Mouse (Mus musculus) hindbrain, embryonic 16.5 days (tissue): ENCODE measurements around the gene Trpc1. TPM values are rescaled to one million over a fixed set of nuclear protein-coding genes. Genes with fewer than 3 reads are reported as not detected.

Source experiments
- ATAC-seq: fragments of 200-750 bp; cut with Nextera tagmentation; 2 replicates; pipeline ENCODE4 v1.8.0; 2017; ENCODE audit warnings: moderate TSS enrichment, moderate library complexity
- H3K27ac ChIP-seq: fragments of 300-500 bp; sonication (generic); 2 replicates; pipeline ENCODE4 v1.5.1; 2014; ENCODE audit warnings: low read depth, mild to moderate bottlenecking, control low read depth, low read length, moderate library complexity
- H3K27me3 ChIP-seq: fragments of 300-500 bp; sonication (generic); replicated peaks from 2 replicates; pipeline ENCODE4 v1.6.1; 2014; ENCODE audit warnings: low read length; ENCODE audit not compliant: control insufficient read depth, insufficient read depth
- H3K36me3 ChIP-seq: fragments of 300-500 bp; sonication (generic); 2 replicates; pipeline ENCODE4 v1.6.1; 2014; ENCODE audit warnings: mild to moderate bottlenecking, low read length, moderate library complexity, mixed read lengths; ENCODE audit not compliant: control insufficient read depth, insufficient read depth
- H3K4me1 ChIP-seq: fragments of 300-500 bp; sonication (generic); 2 replicates; pipeline ENCODE4 v1.6.1; 2014; ENCODE audit warnings: low read depth, low read length; ENCODE audit not compliant: control insufficient read depth, insufficient read depth
- H3K4me2 ChIP-seq: fragments of 300-500 bp; sonication (generic); 2 replicates; pipeline ENCODE4 v1.6.1; 2014; ENCODE audit warnings: mild to moderate bottlenecking, low read length, control low read depth, moderate library complexity
- H3K4me3 ChIP-seq: fragments of 300-500 bp; sonication (generic); 2 replicates; pipeline ENCODE4 v1.5.1; 2014; ENCODE audit warnings: mild to moderate bottlenecking, low read length, control low read depth, moderate library complexity
- H3K9ac ChIP-seq: fragments of 300-500 bp; sonication (generic); 2 replicates; pipeline ENCODE4 v1.6.1; 2014; ENCODE audit warnings: low read depth, mild to moderate bottlenecking, control low read depth, low read length, moderate library complexity
- H3K9me3 ChIP-seq: fragments of 300-500 bp; sonication (generic); 2 replicates; pipeline ENCODE4 v1.6.1; 2014; ENCODE audit warnings: mild to moderate bottlenecking, low read length, moderate library complexity; ENCODE audit not compliant: control insufficient read depth
- WGBS: fragments of 180-500 bp; shearing (Covaris S2); extraction: QIAGEN DNeasy Blood & Tissue Kit; methylation state at CpG from one replicate; pipeline ENCODE4 v1.1.7; 2014; 5-methylcytosine and 5-hydroxymethylcytosine counted together
- polyA plus RNA-seq: library from polyadenylated mRNA; unstranded; fragments of >200 nt; fragmentation: Nextera tagmentation; extraction: Ambion mirVana; gene quantifications from 2 replicates; pipeline ENCODE4 v1.2.1, GENCODE M21; 2015

The Trpc1 gene
- polyA plus RNA-seq, 1 experiment from 2014 or later, result 7.2 TPM

DNA sequence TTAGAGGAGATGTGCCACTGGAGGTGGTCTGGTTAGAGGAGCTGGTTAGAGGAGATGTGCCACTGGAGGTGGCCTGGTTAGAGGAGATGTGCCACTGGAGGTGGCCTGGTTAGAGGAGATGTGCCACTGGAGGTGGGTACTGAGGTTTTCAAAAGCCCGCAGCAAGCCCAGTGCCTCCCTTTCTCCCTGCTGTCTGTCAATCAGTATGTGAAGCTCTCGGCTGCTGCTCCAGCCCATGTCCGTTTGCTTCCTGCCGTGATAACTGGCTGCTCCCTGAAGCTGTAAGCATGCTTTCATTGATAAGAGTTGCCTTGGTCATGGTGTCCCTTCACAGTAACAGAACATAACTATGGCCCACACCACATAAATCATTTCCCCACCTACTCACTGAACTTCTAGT is 13.0 kb upstream of the Trpc1 start:
- H3K4me2 ChIP-seq, result no peak overlapping the region
- H3K9ac ChIP-seq, result no peak overlapping the region
- no peaks in the 10 kb centered on the region for H3K4me1 ChIP-seq
- no peaks in the 10 kb centered on the region for H3K36me3 ChIP-seq
- WGBS, result 94% methylated on average over 4 of the region's 4 CpGs
- no peak overlapping the region for H3K27ac ChIP-seq
- no peak for ATAC-seq
- no peaks in the 10 kb centered on the region for H3K9me3 ChIP-seq
- H3K27me3 ChIP-seq, result no peaks in the 10 kb centered on the region
- H3K4me3 ChIP-seq, result no peak overlapping the region

GRCm38 (mm10) chr9:95762228-95762627 is 12.1 kb upstream of the Trpc1 start:
- H3K4me1 ChIP-seq, result no peaks in the 10 kb centered on the region
- no peak overlapping the region for H3K4me2 ChIP-seq
- no peak overlapping the region for H3K27ac ChIP-seq
- H3K9ac ChIP-seq, result no peak overlapping the region
- H3K36me3 ChIP-seq, result no peaks in the 10 kb centered on the region
- H3K4me3 ChIP-seq, result no peak overlapping the region
- no peaks in the 10 kb centered on the region for H3K27me3 ChIP-seq
- ATAC-seq, result no peak
- no peaks in the 10 kb centered on the region for H3K9me3 ChIP-seq
- WGBS, result 88% methylated on average over 3 of the region's 3 CpGs

- H3K9ac ChIP-seq, result no peak overlapping the region
- no peak overlapping the region for H3K4me3 ChIP-seq
- no peak overlapping the region for H3K4me2 ChIP-seq
- no peaks in the 10 kb centered on the region for H3K4me1 ChIP-seq
- ATAC-seq, result no peak
- H3K27ac ChIP-seq, result no peak overlapping the region
- no peaks in the 10 kb centered on the region for H3K27me3 ChIP-seq
- 94% methylated on average over 8 of the region's 8 CpGs for WGBS
- H3K9me3 ChIP-seq, result no peaks in the 10 kb centered on the region
- H3K36me3 ChIP-seq, result no peaks in the 10 kb centered on the region
Measured at GRCm38 (mm10) chr9:95761381-95761780, 11.2 kb upstream of the Trpc1 start.

- Histone ChIP-seq H3K36me3 (no peaks in the 10 kb centered on the region), H3K4me2 (peak overlapping the region; percentile 79), H3K27ac (no peak overlapping the region), H3K27me3 (0 out of 2 replicates have a peak, but pooled peaks cover 3% of the 10 kb centered on the region), H3K9me3 (no peaks in the 10 kb centered on the region), H3K9ac (no peak overlapping the region; the same call in 1 of the 2 replicates), H3K4me1 (peaks cover 6% of the 10 kb centered on the region), H3K4me3 (peak overlapping the region; percentile 98)
- no peak for ATAC-seq
- 37% methylated on average over 9 of the region's 9 CpGs for WGBS
Measured at GRCm38 (mm10) chr9:95750746-95751145, 571 bp upstream of the Trpc1 start.

DNA sequence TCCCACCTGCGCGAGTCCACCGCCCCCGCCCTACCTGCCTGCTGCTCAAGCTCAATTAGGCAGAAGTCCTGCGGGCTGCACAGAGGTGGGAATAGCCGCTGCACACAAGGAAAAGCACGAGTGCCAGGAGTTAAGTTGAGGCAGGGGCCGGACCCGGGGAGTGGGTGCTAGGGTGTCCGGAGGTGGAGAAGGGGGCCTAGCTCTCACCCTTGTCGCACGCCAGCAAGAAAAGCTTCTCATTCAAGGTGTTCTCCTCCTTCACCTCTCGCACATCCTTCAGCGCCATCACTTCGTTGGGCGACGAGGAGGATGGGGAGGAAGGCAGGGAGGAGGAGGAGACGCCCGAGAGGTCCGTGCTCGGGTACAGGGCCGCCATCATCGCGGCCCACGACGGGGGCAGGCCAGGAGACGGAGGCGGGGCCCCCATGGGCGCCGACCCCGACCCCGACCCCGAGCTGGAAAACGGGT is 680 bp downstream of the Trpc1 start:
- H3K9me3 ChIP-seq, result no peaks in the 10 kb centered on the region
- H3K9ac ChIP-seq, result peak overlapping the region; percentile 99
- peak overlapping the region; percentile 98 for H3K4me3 ChIP-seq
- H3K36me3 ChIP-seq, result no peaks in the 10 kb centered on the region
- 1% methylated on average over 29 of the region's 34 CpGs for WGBS
- H3K27ac ChIP-seq, result no peak overlapping the region; the same call in 1 of the 2 replicates
- H3K4me2 ChIP-seq, result peak overlapping the region; percentile 79
- H3K4me1 ChIP-seq, result peaks cover 6% of the 10 kb centered on the region
- 0 out of 2 replicates have a peak, but pooled peaks cover 3% of the 10 kb centered on the region for H3K27me3 ChIP-seq
- peak; percentile 65 for ATAC-seq

GRCm38 (mm10) chr9:95747298-95747697 is 2.9 kb downstream of the Trpc1 start:
- H3K27ac ChIP-seq, result no peak overlapping the region
- H3K4me3 ChIP-seq, result no peak overlapping the region
- no peaks in the 10 kb centered on the region for H3K36me3 ChIP-seq
- H3K9ac ChIP-seq, result no peak overlapping the region
- H3K4me2 ChIP-seq, result no peak overlapping the region
- WGBS, result 89% methylated on average over 5 of the region's 5 CpGs
- no peak for ATAC-seq
- H3K9me3 ChIP-seq, result no peaks in the 10 kb centered on the region
- peaks cover 6% of the 10 kb centered on the region for H3K4me1 ChIP-seq
- H3K27me3 ChIP-seq, result no peaks in the 10 kb centered on the region

DNA sequence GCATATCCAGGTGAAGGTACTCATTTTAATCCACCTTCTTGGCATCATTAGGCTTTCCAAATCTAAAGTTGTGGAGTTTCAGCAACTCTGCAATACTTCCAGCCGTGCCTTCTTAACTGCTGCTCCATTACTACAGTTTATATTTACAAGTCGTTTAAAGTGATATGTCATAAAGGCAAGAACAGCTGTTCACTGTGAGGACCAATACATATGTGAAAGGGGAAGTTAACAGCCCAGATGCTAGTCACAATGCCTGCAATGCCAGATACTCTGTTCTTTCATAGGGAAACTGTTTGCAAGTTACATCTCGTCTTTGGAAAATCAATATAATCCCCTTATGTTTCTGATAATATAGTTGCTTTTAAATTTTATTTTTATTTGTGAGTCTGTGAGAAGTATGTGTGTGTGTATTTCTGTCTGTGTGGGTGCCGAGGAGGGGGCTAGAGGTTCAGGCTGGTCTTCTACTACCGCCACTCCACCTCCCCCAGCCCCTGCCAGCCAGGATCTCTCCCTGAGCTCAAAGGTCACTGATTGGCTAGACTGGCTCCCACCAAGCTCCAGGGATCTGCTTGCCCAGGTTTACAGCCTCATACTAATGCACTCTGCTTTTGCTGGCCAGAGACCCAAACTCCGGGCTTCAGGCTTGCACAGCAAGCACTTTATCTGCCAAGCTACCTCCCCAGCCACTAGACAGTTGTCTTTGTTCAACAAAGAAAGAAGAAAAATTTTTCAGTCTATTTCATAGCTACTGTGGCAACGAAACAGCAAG is 5.1 kb downstream of the Trpc1 start:
- Histone ChIP-seq H3K27ac (no peak overlapping the region), H3K9ac (no peak overlapping the region), H3K27me3 (no peaks in the 10 kb centered on the region), H3K4me1 (peaks cover 6% of the 10 kb centered on the region), H3K9me3 (no peaks in the 10 kb centered on the region), H3K36me3 (no peaks in the 10 kb centered on the region), H3K4me3 (no peak overlapping the region), H3K4me2 (no peak overlapping the region)
- no peak for ATAC-seq
- 62% methylated on average over 7 of the region's 7 CpGs for WGBS

DNA sequence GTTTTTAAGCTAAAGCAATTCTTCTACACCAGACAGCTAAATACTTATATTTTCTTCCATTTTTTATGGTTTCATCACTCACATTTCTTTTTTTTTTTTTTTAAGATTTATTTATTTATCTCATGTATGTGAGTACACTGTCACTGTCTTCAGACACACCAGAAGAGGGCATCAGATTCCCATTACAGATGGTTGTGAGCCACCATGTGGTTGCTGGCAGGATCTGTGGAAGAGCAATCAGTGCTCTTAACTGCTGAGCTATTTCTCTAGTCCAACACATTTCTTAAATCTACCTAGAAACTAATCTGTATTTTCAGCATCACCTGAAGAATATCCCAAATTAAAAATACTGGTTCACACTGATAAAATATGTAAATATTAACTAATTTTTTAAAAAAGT is 13.9 kb downstream of the Trpc1 start:
- Histone ChIP-seq H3K4me1 (no peaks in the 10 kb centered on the region), H3K36me3 (peaks cover 7% of the 10 kb centered on the region), H3K9me3 (no peaks in the 10 kb centered on the region), H3K4me2 (no peak overlapping the region), H3K9ac (no peak overlapping the region), H3K4me3 (no peak overlapping the region), H3K27ac (no peak overlapping the region), H3K27me3 (no peaks in the 10 kb centered on the region)
- ATAC-seq, result no peak

DNA sequence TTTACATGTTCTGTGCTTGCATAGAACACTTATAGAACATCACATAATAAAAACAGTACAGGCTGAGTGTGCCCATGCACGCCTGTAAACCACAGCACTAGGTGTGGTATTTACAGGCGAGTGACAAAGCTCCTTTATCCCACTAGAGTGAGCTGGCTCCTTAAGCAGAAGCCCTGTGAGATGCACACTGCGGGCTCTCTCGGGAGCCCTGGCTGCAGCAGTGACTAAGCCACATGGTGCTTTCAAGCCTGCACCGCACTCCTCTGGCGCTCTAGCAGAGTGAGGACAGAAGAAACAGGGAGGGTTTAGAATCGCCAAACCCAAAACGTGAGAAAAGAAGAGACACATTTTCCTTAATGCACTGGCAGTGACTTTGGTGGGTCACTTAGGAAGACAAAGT is 37.6 kb downstream of the Trpc1 start:
- WGBS, result 35% methylated on average over 8 of the region's 8 CpGs
- no peak overlapping the region for H3K27ac ChIP-seq
- H3K4me3 ChIP-seq, result no peak overlapping the region

More for the DNA sequence above, 37.6 kb downstream of the Trpc1 start:
- no peaks in the 10 kb centered on the region for H3K27me3 ChIP-seq
- no peak overlapping the region for H3K9ac ChIP-seq
- no peak overlapping the region for H3K4me2 ChIP-seq
- ATAC-seq, result 0 out of 2 replicates have a peak, but pooled peaks have one; percentile 24
- no peaks in the 10 kb centered on the region for H3K9me3 ChIP-seq
- H3K36me3 ChIP-seq, result peaks cover 15% of the 10 kb centered on the region
- no peaks in the 10 kb centered on the region for H3K4me1 ChIP-seq
